Mouse (Mus musculus): ENCODE measurements around the gene Ppil3.

Ppil3 gene

DNA sequence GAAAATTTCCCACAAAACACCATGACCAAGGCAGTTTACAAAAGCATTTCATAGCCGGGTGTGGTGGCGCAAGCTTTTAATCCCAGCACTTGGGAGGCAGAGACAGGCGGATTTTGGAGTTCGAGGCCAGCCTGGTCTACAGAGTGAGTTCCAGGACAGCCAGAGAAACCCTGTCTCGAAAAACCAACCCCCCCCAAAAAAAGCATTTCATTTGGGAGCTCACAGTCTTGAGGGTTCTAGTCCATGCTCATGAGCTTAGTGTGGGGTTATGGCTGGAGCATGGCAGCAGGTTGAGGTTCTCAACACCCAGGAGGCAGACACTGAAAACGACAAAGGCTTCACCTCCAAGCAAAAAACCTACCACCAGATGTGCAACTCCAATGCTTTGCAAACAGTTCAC is 37.1 kb downstream of the Ppil3 start:
- DNase-seq: no peak

DNA sequence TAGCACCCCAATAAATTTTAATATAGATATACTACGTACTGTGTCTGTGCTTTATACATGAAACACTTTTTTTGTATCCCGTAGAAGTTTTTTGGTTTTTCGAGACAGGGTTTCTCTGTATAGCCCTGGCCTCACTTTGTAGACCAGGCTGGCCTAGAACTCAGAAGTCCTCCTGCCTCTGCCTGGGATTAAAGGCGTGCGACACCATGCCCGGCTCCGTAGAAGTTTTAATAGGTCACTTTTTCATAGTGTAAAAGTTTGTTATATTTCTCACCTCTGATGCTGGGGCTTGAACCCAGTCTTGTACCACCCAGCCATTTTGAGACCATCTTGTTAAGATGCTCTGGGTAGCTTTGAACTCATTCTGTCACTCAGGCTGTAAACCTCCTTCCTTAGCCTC is 38.0 kb downstream of the Ppil3 start:
- DNase-seq: no peak

DNA sequence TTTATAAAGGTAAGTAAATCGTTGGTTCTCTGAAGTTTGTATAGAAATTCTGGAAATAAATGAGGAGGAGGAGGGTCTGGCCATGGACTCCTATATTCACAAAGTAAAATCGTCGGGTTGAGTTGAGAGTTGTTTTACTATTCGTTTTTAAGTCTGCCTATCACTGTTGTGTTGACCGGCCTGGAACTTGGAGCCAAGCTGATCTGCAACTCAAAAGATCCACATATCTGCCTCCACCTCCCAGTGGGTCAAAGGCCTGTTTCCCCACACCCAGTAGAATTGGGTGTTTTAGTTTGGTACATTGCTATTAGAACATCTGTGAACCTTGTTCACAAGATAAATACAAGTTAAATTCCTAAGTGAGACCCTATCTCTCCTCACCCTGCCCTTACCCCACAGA is 41.5 kb downstream of the Ppil3 start:
- no peak for DNase-seq

DNA sequence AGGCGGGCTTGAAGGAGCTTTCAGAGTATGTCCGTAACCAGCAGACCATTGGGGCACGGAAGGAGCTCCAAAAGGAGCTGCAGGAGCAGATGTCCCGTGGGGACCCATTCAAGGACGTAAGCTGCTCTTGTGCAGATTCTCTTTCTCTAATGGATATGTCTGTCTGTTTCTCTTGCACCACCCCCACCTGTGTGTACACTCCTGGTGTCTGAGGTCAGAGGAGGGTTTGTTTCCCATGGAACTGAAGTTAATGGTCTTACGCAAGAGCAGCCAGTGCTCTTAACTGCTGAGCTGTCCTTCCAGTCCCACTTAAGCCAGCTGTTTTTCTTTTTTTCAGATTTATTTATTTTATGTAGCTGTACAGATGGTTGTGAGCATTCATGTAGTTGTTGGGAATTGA is 43.9 kb downstream of the Ppil3 start:
- no peak for DNase-seq

DNA sequence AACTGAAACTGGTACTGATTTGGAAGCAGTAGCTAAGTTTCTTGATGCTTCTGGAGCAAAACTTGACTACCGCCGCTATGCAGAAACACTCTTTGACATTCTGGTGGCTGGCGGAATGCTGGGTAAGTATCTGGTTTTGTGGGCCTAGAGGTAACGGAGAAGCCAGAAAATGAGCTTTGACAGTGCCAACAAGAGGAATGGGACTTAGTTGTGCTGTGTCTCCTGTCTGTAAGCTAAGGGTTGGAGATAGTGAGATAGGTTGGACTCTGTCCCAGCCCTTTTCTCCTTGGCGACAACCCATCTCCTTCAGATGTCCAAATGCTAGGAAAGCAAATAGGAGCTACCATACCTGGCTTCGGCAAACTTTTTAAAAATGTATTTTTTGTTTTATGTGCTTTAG is 47.6 kb downstream of the Ppil3 start:
- DNase-seq: no peak

DNA sequence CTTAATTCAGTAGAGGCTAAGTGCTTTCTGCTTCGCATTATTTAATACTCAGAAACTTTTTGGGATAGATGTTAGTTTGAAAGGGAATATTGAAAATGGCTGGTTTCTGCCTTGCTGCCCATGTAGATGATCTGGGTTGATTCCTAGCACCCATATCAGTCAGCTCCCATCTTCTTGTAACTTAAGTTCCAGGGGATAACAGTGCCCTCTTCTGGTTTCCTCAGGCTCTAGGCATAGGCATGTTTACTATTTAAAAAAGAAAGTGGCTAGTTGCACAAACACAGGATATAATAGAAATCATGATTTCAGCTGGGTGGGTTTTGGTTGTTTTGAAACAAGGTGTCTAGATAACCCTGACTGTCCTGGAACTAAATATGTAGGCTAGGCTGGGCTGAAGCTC is 49.1 kb downstream of the Ppil3 start:
- DNase-seq: no peak

DNA sequence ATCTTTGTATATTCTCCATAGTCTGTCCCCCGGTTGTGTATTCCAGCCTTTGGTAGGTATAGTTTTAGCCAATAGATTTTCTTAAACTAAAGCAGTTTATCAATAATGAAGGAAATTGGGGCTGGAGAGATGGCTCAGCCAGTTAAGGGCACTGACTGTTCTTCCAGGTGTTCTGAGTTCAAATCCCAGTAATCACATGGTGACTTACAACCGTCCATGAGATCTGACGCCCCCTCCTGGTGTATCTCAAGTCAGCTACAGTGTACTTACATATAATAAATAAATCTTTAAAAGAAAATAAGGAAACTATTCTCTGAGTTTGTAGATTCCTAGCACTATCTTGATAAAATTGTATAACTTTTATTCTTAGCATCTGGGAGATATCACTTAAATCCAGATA is 49.9 kb downstream of the Ppil3 start:
- no peak for DNase-seq

DNA sequence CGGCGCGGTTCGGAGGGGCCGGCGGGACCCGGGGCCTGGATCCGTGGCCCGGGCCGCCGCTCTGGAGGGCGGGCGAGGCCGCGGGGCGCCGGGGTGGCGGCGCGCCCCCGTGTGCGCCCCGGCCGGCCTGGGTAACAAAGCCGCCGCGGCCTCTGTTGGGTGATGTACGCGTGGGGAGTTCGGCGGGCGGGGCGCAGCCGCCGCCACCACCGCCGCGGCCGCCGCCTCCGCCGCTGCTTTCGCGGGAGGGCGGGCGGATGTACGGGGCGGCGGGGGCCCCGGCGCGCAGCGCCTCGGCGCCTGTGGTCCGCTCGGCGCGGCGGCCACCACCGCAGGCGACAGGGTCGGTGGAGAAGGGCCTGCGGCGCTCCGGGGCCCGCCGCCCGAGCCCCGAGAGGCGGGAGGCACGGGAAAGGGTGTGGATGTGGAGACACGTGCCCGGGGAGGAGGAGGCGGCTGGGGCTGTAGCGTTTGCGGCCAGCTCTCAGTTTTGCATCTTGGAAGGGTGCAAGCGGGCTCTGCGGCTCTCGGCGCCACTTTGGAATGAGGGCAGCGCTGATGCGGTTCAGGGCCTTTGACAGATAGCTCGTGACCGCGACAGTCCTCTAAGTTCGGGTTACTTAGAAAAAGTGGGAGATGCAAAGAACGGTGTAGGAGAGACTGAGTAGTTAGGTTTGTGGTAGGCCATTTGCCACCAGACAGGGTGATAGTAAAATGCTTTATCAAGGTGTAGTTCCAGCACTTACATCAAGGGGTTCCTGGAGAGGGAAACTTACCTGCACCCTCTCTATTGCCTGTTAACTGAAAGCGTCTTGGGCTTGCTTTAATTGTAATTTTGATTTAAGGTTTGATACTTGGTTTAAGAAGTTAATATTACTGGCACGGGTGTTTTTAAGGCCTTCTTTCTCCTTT is 51.7 kb downstream of the Ppil3 start:
- no peak for DNase-seq

DNA sequence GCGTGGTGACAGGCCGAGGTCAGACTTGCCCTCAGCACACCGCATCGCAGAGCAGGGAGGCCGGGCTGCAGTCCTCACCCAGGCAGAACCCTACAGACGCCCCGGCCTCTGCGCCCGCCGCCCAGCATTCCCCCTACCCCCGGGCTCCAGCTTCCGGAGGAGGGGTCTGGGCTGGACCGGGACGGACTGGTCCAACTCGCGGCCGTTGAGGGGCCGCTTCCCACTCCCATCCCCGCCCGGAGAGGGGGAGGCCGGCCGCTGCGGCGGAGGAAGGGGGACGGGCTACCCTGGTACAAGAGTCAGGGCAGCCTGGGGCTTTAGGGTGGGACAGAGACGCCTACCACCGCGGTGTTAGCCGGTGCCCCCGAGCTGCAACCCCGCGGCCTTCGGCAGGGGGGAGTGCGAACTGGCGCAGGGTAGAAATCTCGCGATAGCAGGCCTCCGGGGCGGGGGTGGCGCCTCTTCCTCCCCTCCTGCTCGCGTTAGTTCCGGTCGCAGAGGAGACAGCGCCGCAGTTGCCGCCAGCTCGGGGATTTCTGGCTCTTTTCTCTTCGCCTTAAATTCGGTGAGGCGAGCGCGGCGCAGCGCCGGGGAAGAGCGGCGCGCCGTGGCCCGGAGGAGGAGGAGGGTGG is 52.5 kb downstream of the Ppil3 start, which contains the start of gene Bzw1:
TSS of gene Bzw1 (plus strand) at position 247 of the 632 bp plus-strand sequence.
- DNase-seq: peak; percentile 89 to 92

DNA sequence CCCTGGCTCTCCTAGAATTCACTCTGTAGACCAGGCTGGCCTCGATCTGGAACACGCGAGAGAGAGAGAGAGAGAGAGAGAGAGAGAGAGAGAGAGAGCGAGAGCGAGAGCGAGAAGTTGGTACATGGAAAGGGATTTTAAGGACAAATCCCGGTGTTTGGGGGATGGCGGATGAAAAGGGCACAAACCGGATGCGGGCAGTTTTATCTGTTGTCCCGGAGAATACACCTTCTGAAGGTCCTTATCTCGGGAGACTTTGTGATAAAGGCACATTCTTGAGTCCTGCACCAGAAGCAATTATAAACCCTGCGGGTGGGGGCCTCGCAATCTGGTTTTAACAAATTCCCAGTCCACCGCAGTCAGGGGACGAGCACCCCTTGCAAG is 53.0 kb downstream of the Ppil3 start:
- no peak for DNase-seq

DNA sequence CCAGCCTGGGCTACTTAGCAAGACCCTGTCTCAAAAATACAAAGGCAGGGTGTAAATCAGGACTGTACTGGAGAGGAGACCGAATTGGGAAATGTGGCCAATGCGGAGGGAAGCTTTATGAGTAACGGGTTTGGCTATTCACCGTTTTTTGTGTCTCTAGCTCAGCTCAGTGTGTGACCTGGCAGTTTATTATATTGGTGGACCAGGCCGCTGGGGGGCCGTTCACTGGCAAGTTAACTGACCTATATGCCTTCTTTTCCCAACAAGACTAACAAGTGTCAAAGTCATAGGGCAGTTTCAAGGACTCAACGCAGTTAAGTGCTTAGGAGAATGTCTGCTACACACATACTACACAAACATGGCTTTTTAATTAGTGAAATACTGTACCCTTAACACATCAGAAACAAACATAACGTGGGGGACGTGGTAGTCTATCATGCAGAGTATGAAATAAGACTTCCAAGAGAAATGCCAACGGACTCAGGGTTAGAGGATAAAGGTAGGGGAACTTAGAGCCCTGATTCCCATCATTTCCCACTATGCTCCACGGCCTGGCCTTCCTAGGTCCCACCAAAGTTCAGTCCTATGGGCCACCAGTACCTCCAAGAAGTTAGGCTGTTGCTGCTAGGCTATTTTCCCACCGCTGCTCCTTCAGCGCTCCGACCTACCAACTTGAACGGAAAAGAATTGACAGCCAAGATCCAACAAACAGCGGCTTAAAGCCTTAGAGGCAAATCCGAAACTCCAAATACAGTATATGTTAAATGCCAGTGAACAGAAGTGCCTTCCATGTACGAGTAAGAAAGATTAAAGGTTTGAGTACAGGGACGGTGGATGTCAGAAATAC is 53.6 kb downstream of the Ppil3 start:
- no peak for DNase-seq

DNA sequence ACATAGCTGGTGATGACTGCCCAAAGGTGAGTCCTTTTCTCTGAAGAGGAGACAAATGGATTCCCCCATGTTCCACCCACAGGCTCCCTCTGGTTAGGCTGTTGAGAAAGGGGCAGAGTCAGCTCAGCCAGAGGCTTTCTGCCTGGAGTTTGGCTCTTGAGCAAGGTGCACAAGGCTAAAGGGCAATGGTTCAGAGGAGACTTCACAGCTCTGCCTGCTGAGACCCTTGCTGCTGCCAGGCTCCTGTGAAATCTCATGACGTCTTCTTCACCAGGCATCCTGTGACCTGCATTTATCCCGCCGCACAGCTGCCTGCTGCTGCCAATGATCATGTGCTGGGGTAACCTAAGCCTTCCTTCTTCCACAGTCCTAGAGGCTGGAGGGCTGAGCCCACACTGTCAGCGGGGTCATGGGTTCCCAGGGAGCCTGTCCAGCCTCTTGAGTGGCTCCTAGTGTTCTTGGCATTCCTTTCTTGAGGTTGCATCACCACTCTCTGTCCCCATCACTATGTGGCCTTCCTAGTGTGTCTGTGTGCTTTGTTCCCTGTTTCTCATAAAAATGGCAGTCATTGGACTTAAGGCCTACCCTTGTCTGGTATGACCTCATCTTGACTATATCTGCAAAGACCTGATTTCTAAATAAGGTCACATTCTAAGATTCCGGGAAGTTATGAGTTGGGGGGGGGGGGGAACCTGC is 62.6 kb downstream of the Ppil3 start:
- DNase-seq: no peak
